Mouse (Mus musculus): ENCODE measurements around the gene Tasp1.
"Not testable (repeated sequence)": the region's sequence is repeated elsewhere in the genome, so short reads cannot be mapped to it uniquely, and the experiment has no call there.

Gene Tasp1

GRCm38 (mm10) chr2:140058125-140058524 is 8.5 kb downstream of the Tasp1 start:
- DNase-seq (ENCODE audit: low read depth), result no peak

DNA sequence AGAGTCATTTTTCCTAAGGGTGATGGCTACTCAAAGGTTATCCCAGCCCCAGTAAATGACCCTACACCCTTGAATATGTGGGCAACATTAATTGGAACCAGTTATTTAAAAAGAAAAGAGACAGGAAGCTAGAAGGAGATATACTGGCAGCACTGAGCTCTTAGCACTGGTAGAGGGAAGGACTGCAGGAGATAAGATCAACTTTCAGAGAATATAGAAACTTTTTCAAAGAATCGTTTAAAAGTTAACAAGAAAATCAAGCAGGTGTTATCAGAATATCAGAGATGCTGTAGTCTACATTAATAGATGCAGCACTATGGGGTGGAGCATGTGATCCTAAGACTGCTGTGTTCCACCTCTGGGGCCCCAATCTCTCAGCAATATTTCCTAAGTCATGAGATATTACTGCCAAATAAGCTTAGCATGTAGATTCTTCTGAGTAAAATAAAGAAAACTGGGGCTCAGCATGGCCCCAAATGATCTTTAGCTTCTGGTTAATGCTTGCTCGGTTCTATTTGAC is 14.9 kb downstream of the Tasp1 start:
- DNase-seq (ENCODE audit: low read depth), result no peak

DNA sequence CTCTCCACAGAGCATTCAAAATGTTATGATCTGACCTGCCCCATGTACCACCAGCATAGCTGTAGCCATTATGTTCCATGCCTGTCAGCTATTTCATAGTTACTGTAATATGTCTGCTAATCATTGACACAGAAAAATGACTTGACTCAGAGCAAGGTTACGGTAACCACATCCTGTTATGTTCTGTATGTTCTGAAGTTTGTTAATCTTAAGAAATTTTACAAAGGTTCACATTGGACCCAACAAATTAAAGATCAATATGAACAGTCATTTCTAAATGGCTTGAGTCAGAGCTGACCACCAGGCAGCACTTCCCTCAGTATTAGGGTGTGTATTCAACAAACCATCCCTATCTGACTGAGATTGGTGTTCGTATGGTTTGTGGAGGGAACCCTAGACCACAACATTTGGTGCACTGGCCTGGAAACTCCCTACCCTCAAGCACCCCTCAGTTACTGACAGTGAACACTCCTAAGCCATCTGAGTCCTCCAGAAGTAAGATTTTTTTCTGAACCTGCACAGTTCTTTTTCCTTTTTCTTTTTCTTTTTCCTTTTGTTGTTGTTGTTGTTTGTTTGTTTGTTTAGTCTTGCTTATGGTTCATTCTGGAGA is 24.0 kb downstream of the Tasp1 start:
- no peak for DNase-seq (ENCODE audit: low read depth)

DNA sequence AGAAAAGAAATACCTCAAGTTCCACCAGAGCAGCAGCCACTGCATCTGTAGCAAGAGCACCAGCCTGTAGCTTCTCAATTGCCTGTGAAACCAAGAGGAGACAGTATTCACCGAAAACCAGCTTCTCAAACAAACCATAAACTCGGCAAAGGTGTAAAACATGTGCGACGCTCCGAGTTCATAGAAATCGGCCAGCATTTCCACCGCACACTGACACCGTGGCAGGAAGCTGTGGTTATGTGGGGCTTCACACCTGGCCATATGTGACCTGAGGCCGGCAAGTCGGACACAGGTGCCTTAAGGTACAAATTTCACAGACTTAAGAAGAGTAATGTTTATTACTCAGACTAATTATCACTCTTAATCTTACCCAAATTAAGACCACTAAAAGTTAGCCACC is 24.5 kb downstream of the Tasp1 start:
- DNase-seq (ENCODE audit: low read depth), result no peak

GRCm38 (mm10) chr2:140037459-140037858 is 29.1 kb downstream of the Tasp1 start:
- DNase-seq (ENCODE audit: low read depth), result no peak

GRCm38 (mm10) chr2:140036854-140037253 is 29.8 kb downstream of the Tasp1 start:
- no peak for DNase-seq (ENCODE audit: low read depth)

- DNase-seq (ENCODE audit: low read depth), result no peak
Observed at GRCm38 (mm10) chr2:140024937-140025336, 41.7 kb downstream of the Tasp1 start.

DNA sequence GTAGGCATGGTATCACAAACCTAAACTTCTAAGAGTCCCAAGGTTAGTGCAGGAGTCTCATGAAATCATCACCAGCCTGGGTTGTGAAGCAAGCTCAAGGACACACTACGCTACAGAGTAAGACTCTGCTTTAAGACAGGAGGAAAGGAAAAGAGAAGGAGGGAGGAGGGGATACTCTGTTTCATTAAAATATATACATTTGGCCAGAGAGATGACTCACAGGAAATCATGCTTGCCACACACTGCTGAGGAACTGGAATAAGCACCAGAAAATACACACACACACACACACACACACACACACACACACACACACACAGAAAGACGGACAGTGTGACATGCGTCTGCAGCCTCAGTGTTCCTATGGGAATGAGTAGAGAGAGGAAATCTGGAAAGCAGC is 59.2 kb downstream of the Tasp1 start:
- DNase-seq (ENCODE audit: low read depth), result no peak

GRCm38 (mm10) chr2:139998170-139998569 is 68.4 kb downstream of the Tasp1 start:
- DNase-seq (ENCODE audit: low read depth), result no peak

DNA sequence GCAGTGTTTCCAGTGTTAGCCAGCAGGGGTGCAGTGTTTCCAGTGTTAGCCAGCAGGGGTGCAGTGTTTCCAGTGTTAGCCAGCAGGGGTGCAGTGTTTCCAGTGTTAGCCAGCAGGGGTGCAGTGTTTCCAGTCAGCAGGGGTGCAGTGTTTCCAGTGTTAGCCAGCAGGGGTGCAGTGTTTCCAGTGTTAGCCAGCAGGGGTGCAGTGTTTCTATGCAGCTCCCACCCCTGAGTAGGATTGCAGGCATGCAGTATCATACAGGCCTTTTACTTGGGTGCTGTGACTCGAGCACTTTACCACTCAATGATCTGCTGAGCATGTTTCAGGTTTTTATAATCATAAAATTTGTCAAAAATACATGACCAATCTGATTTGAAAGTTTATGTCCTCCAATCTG is 76.7 kb downstream of the Tasp1 start:
- DNase-seq (ENCODE audit: low read depth), result not testable (repeated sequence)

DNA sequence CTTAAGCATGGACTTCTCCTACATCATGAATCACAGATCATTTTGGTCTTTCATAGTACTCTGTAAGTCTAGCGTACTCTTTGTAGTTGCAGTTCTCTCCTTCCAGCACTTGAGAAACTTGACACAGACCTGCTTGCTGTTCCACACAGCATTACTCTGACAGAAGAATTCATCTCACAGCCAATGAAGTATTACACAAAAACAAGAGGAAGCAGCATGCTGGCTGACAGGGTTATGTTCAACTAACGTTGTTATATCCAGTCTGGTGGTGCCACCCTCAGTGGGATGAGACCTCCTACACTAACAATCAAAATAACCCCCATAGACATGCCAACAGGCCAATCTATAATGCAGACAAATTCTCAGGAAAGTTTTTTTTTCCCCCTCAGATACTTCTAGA is 99.2 kb downstream of the Tasp1 start:
- DNase-seq (ENCODE audit: low read depth), result no peak

DNA sequence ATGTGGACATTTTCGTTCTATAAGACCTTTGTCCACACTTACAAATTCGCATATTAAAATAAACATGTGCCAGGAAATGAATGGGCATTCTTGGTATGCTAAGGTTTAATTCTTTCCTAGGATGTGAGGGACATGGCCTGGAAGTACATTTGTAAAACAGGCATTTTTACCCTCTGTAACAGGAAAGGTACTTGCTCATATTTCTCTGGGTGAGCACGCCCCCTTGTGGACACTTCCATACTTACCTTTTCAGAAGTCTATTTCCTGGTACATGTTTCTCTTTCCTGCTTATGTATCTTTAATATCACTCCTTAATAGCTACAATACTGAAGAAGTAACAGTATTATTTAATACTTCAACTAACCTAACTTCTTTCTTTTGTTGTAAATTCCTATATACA is 100.3 kb downstream of the Tasp1 start:
- DNase-seq (ENCODE audit: low read depth), result peak; percentile 44

GRCm38 (mm10) chr2:139948843-139949242 is 117.8 kb downstream of the Tasp1 start:
- DNase-seq (ENCODE audit: low read depth), result no peak

DNA sequence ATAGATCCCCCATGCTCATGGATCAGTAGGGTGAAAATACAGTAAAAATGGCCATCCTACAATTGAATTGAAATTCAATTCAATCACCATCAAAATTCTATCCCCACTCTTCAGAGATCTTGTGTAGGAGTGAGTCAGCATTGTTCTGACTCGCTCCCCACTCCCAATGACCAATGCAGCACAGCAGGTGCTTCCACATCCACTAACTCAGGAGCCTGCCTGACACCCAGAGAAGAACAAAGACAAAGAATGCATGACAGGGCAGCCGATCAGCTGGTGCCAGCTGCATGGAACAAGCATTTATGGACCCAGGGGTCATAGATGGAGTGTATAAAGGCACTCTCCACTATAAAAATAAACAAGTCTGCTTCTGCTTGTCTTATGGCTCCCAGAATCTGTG is 129.0 kb downstream of the Tasp1 start:
- no peak for DNase-seq (ENCODE audit: low read depth)

DNA sequence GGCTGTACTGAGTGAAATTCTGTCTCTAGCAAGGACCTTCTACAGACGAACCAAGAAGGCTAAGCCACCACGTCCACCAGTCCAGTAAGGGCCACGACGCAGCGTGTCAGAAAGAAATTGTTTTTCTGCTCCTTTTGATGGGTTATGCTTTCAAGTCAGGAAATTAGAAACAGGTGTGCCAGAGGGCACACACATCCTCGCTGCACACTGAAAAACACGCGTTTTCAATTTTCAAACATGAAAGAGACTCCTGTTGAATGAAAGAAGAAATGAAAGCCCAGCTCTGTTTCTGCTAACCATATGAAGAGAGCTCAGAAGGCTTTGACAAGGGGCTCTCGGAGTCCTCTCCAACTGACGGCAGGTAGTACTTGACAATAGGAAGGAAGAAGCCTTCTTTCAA is 132.0 kb downstream of the Tasp1 start:
- DNase-seq (ENCODE audit: low read depth), result no peak

DNA sequence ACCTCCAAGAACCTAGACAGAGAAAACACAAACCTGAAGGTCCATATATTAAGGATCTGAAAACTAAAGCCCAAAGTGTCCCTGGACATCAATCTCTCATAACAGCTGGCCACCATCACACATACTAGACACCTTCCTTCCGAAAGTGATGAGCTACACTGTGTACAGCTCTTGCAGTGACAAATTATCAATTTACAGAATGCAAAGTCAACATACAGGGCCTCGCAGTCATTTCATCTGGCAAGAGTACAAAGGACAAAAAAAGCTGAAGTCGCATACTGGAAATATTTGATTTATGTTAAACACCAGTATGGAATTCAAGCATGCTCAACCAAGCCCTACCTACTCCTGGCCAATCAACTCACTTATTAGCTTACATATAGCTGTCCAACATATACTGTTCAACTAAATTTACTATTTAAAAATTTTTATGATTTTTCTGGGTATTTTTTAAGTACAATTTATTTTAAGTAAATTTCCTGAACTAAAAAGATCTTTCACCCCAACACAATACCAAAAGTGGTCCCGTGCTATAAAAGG is 132.5 kb downstream of the Tasp1 start:
- DNase-seq (ENCODE audit: low read depth), result no peak

- DNase-seq (ENCODE audit: low read depth), result no peak
Observed at GRCm38 (mm10) chr2:139932211-139932610, 134.4 kb downstream of the Tasp1 start.

DNA sequence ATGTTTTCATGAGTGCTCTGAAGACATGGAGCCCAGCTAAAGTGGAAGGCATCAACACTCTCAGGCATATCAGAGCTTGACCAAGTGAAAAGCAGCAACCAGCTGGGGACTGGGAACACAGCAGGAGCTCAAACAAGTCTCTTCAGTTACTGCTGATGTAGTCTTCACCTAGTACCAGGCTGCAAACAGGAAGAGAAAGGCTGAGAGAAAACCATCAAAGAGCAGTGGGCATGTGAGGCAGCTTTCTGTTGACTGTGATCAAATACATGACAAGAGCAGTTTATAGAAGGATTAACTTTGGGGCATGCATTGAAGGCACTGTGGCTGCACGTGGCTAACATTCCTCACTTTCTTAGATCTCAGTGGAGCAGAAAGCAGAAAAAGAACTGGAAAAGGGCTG is 141.7 kb downstream of the Tasp1 start:
- DNase-seq (ENCODE audit: low read depth), result no peak

DNA sequence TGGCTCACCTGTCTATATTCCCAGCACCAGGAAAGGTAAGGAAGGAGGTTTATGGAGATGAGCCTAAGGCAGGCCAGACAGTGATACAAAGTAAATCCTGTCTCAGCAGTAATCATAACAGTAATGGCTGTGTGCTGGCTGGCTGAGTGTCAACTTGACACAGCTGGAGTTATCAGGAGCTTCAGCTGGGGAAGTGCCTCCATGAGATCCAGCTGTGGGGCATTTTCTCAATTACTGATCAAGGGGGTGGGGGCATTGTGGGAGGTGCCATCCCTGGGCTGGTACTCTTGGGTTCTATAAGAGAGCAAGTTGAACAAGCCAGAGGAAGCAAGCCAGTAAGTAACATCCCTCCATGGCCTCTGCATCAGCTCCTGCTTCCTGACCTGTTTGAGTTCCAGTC is 145.2 kb downstream of the Tasp1 start:
- DNase-seq (ENCODE audit: low read depth), result not testable (repeated sequence)

- DNase-seq (ENCODE audit: low read depth), result no peak
Observed at GRCm38 (mm10) chr2:139919757-139920156, 146.8 kb downstream of the Tasp1 start.

- no peak for DNase-seq (ENCODE audit: low read depth)
Observed at GRCm38 (mm10) chr2:139906441-139907157, 160.0 kb downstream of the Tasp1 start.

- DNase-seq (ENCODE audit: low read depth), result no peak
Observed at GRCm38 (mm10) chr2:139891405-139892089, 175.1 kb downstream of the Tasp1 start.

DNA sequence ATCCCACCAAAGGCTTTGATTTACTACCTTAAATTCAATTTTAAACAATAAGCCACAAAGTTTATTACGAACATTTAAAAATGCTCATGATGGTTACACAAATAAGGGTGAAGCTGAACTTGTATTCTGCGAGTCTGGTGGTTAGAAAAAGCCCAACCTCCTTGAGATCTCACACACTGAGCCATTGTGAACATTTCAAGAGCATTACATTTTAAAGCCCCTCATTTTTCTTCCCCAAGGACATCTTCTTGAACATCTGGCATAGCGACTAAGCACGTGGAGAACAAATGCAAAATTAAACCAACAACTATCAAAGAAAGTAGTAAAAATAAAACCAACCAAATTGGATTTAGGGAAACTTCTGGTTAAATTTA is 182.4 kb downstream of the Tasp1 start:
- DNase-seq (ENCODE audit: low read depth), result no peak
